Mouse (Mus musculus) midbrain, postnatal 0 days (tissue): Measurements from ENCODE around the gene Mmp13. TPM values are rescaled to one million over a fixed set of nuclear protein-coding genes. Genes with fewer than 3 reads are reported as not detected.

Experiments used
- ATAC-seq: fragments of 200-750 bp; cut with Nextera tagmentation; 2 replicates; pipeline ENCODE4 v1.8.0; 2017; ENCODE audit warnings: moderate number of reproducible peaks, mild to moderate bottlenecking, moderate TSS enrichment, moderate library complexity; ENCODE audit not compliant: low FRiP score
- DNase-seq: peaks from one replicate; pipeline ENCODE4 v3.0.0-alpha.2; 2015; ENCODE audit warnings: low spot score
- H3K27ac ChIP-seq: fragments of 300-500 bp; sonication (generic); 2 replicates; pipeline ENCODE4 v1.5.1; 2014; ENCODE audit warnings: low read depth, mild to moderate bottlenecking, low read length, mixed read lengths
- H3K27me3 ChIP-seq: fragments of 300-500 bp; sonication (generic); 2 replicates; pipeline ENCODE4 v1.6.1; 2014; ENCODE audit warnings: low read length, control low read depth, mixed read lengths; ENCODE audit not compliant: insufficient read depth
- H3K36me3 ChIP-seq: fragments of 300-500 bp; sonication (generic); 2 replicates; pipeline ENCODE4 v1.6.1; 2014; ENCODE audit warnings: low read length, control low read depth, mixed read lengths; ENCODE audit not compliant: insufficient read depth
- H3K4me1 ChIP-seq: fragments of 300-500 bp; sonication (generic); 2 replicates; pipeline ENCODE4 v1.6.1; 2014; ENCODE audit warnings: mild to moderate bottlenecking, control low read depth, antibody characterized with exemption, low read length, mixed read lengths; ENCODE audit not compliant: insufficient read depth
- H3K4me2 ChIP-seq: fragments of 300-500 bp; sonication (generic); 2 replicates; pipeline ENCODE4 v1.6.1; 2014; ENCODE audit warnings: low read depth, mild to moderate bottlenecking, low read length, mixed read lengths; ENCODE audit not compliant: poor library complexity, severe bottlenecking
- H3K4me3 ChIP-seq: fragments of 300-500 bp; sonication (generic); 2 replicates; pipeline ENCODE4 v1.5.1; 2014; ENCODE audit warnings: low read depth, mild to moderate bottlenecking, low read length, moderate library complexity
- H3K9ac ChIP-seq: fragments of 300-500 bp; sonication (generic); replicated peaks from 2 replicates; pipeline ENCODE4 v1.6.1; 2014; ENCODE audit warnings: mild to moderate bottlenecking, low read length, moderate library complexity, mixed read lengths; ENCODE audit not compliant: poor library complexity, severe bottlenecking
- H3K9me3 ChIP-seq: fragments of 300-500 bp; sonication (generic); 2 replicates; pipeline ENCODE4 v1.6.1; 2016; ENCODE audit warnings: low read length, control low read depth
- CTCF ChIP-seq: IDR thresholded peaks from 2 replicates; pipeline ENCODE4 v1.5.1; 2016; ENCODE audit warnings: antibody characterized with exemption, mild to moderate bottlenecking
- WGBS: fragments of 180-500 bp; shearing (Covaris S2); extraction: QIAGEN DNeasy Blood & Tissue Kit; methylation state at CpG from one replicate; pipeline ENCODE4 v1.1.7; 2014; 5-methylcytosine and 5-hydroxymethylcytosine counted together
- polyA plus RNA-seq: library from polyadenylated mRNA; unstranded; fragments of >200 nt; fragmentation: Nextera tagmentation; extraction: Ambion mirVana; gene quantifications from 2 replicates; pipeline ENCODE4 v1.2.1, GENCODE M21; 2015
- total RNA-seq: library from RNA; depleted of rRNA; stranded (reverse); fragments of >200 nt; gene quantifications from 2 replicates; pipeline ENCODE4 v1.2.3, GENCODE M21; 2014; rRNA removed

Gene Mmp13
- total RNA-seq = 0.47 TPM in 1 of 2 replicates, not detected in the other
- polyA plus RNA-seq = 0.07 TPM in 1 of 2 replicates, not detected in the other

DNA sequence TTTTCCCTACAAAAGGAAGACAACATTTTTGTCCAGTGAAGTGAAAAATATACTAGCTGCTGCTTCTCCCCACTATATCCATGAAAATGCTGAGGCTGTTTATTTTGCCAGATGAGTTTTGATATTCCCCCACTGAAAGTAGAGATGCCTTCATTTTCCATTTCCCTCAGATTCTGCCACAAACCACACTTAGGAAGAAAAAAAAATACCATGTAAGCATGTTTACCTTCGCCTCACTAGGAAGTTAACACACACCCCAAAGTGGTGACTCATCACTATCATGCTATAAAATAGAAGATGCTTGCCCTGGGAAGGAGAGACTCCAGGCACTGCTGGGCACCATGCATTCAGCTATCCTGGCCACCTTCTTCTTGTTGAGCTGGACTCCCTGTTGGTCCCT is at the start of gene Mmp13:
TSS of gene Mmp13 (plus strand) at position 301 of the 400 bp plus-strand sequence.
- Histone ChIP-seq H3K36me3 (no peaks in the 10 kb centered on the region), H3K9ac (no peak within 1 kb of the TSS), H3K4me1 (no peaks in the 10 kb centered on the region), H3K4me2 (no peak within 1 kb of the TSS), H3K9me3 (no peaks in the 10 kb centered on the region), H3K27me3 (no peaks in the 10 kb centered on the region), H3K27ac (no peak within 1 kb of the TSS), H3K4me3 (no peak within 1 kb of the TSS)
- 75% methylated on average over 1 of the region's 1 CpGs for WGBS
- DNase-seq (no peak), ATAC-seq (no peak)
- TF ChIP-seq CTCF = no peak

DNA sequence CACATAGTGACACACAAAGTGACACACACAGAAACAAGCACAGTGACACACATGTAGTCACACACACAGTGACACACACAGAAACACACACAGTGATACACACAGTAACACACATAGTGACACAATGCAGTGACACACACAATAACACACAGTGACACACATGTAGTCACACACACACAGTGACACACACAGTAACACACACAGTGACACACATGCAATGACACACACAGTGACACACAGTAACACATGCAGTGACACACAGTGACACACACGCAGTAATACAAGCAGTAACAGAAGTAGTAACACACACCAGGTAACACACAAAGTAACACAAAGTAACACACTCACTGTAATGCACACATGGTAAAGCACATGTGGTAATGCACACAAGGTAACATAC is 33.7 kb upstream of the Mmp13 start:
- DNase-seq (no peak), ATAC-seq (no peak)
- Histone ChIP-seq H3K27ac (no peak overlapping the region), H3K36me3 (no peaks in the 10 kb centered on the region), H3K4me3 (no peak overlapping the region), H3K9ac (no peak overlapping the region), H3K4me2 (no peak overlapping the region), H3K27me3 (no peaks in the 10 kb centered on the region), H3K4me1 (no peaks in the 10 kb centered on the region), H3K9me3 (no peaks in the 10 kb centered on the region)
- no peak for TF ChIP-seq CTCF
- WGBS = 97% methylated on average over 1 of the region's 1 CpGs

DNA sequence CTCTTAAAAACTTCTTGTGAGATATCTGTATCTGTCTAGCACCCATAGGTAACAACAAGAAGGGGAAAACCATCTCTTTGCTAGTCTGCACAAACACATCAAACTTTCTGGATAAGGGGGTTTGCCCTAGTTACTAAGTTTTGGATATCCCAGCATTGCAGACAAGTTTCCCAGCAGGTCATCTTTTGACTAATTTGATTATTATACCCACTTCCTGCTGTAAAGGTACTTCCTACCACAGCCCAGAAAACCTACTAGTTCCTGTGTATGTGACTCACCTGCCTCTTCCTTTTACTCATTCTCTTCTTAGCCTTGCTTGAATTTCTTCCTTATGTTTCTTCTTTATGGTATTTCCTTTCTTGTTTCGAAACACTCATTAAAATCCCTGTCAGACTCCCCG is 32.3 kb upstream of the Mmp13 start:
- Histone ChIP-seq H3K36me3 (no peaks in the 10 kb centered on the region), H3K4me2 (no peak overlapping the region), H3K27ac (no peak overlapping the region), H3K4me3 (no peak overlapping the region), H3K9me3 (no peaks in the 10 kb centered on the region), H3K4me1 (no peaks in the 10 kb centered on the region), H3K27me3 (no peaks in the 10 kb centered on the region), H3K9ac (no peak overlapping the region)
- DNase-seq (no peak), ATAC-seq (no peak)
- no peak for TF ChIP-seq CTCF
- WGBS = 90% methylated on average over 2 of the region's 2 CpGs

DNA sequence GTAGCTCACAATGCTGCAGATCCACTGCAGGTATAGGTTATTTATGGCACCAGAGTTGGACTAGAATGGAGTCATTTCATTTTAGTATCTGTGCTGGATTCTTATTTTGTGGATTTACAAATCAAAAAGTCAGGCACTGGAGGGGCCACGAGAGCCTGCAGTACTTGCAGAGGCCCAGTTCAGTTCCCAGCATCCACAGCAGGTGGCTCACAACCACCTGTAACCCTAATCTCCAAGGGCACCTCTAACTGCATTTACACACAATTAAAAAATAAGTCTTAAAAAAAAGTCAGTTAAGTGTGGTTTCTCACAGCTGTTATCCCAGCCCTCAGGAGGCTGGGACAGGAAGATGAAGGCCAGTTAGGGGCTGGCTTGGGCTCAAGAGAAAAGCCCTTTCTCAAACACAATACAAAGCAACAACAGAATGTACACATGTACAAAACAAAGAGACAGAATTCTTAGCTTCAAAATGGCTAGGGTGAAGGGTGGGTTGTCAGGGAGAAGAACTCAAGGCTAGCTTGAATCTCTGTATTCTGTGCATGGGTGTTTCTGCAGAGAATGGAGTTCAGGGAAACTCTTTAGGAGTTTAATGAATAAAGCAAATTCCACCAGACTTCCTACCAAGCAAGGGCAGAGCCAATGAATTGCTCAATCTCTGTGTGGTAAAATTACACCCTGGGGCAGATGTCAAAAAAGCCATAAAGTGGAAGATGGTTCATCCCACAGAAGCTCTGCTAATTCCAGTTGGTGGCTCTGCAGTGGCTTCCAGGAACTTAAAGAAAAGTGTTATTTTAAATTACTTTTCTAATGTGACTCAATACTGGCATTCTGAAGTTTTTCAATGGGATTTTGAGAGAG is 19.3 kb upstream of the Mmp13 start:
- no peak overlapping the region for H3K4me2 ChIP-seq
- no peaks in the 10 kb centered on the region for H3K9me3 ChIP-seq
- H3K27ac ChIP-seq = no peak overlapping the region
- WGBS = 52% methylated on average over 1 of the region's 1 CpGs
- no peak for ATAC-seq
- no peaks in the 10 kb centered on the region for H3K27me3 ChIP-seq
- H3K4me1 ChIP-seq = no peaks in the 10 kb centered on the region
- no peaks in the 10 kb centered on the region for H3K36me3 ChIP-seq
- TF ChIP-seq CTCF = no peak
- no peak for DNase-seq
- H3K9ac ChIP-seq = no peak overlapping the region
- H3K4me3 ChIP-seq = no peak overlapping the region

DNA sequence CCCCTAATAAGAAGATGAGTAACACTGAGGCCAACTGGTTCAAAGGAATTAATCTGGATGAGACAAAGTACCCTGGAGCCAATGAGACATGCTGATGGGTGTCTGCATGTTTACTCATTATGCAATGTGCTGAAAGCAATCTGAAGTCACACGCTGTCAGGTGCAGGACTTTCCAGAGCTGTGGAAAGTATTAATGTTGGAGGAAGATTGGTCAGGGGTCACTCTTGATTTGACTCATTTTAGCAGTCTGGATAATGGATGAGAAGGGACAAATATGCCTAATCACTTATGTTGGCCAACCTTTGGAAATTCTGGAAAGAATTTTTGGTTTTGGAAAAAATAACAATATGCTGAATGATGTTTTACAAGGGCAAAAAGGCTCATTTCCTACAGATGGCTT is 10.6 kb upstream of the Mmp13 start:
- no peak for TF ChIP-seq CTCF
- DNase-seq = no peak
- H3K4me2 ChIP-seq = no peak overlapping the region
- WGBS = 95% methylated on average over 1 of the region's 1 CpGs
- H3K4me1 ChIP-seq = no peaks in the 10 kb centered on the region
- no peak overlapping the region for H3K4me3 ChIP-seq
- H3K36me3 ChIP-seq = no peaks in the 10 kb centered on the region
- ATAC-seq = no peak
- H3K9me3 ChIP-seq = no peaks in the 10 kb centered on the region
- H3K27ac ChIP-seq = no peak overlapping the region
- H3K9ac ChIP-seq = no peak overlapping the region
- H3K27me3 ChIP-seq = no peaks in the 10 kb centered on the region

DNA sequence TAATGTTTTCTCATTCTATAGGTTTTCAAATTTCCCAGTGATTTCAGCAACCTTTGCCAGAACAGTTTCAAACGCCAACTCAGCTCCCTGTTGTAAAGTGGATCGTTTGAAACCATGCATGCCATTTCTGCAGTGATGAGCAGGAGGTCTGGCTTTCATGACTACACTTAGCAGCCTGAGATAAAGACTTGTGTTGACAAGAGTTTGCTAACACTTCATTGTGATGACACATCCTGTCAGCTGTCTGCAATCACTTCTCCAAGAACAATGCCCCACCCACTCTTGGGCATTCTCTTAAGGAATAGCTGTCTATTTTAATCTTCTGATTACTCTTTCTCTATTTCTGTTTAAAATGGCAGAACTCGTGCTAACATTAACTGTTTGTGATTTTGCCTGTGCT is 2.2 kb upstream of the Mmp13 start:
- Histone ChIP-seq H3K4me1 (no peaks in the 10 kb centered on the region), H3K4me2 (no peak overlapping the region), H3K9me3 (no peaks in the 10 kb centered on the region), H3K27ac (no peak overlapping the region), H3K4me3 (no peak overlapping the region), H3K9ac (no peak overlapping the region), H3K27me3 (no peaks in the 10 kb centered on the region), H3K36me3 (no peaks in the 10 kb centered on the region)
- WGBS = 62% methylated on average over 3 of the region's 3 CpGs
- no peak for DNase-seq
- TF ChIP-seq CTCF = no peak
- no peak for ATAC-seq
